Mouse (Mus musculus): Measurements from ENCODE around the gene Gpam.
"Not testable (repeated sequence)": the region's sequence is repeated elsewhere in the genome, so short reads cannot be mapped to it uniquely, and the experiment has no call there.

Gene Gpam

DNA sequence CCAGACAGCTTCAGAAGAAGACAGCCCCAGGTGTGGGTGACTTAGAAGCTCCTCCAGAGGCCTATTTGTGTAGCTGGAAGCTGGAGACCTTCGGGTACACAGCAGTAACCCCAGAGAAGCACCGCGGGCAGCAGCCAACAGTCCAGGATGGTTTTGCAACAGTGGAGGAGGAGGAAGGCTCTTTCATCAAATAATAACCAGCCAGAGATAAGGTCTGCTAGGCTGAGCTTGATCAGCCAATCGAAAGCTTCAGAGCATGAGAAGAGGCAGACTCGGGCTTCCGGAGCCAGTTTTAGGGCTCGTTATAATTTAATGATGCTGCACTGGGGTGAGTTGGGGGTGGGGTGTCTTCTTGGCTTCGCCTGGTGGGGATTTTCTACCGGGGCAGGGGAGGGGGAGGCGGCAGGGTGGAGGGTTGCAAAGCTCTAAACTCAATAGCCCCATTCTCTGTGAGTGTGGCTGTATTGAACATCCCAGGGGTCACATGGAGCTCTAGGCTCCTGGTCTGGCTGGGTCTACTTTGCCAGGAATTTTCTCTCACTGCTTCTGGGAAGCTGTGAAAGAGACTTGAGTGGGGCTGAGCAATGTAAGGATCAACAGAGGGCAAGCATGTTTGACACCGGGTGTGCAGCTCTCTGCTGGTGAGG, at the start of gene Gpam:
TSS of gene Gpam (minus strand) at position 167 of the 647 bp plus-strand sequence.
- no peak for DNase-seq (ENCODE audit: low spot score in 2 of 2)

DNA sequence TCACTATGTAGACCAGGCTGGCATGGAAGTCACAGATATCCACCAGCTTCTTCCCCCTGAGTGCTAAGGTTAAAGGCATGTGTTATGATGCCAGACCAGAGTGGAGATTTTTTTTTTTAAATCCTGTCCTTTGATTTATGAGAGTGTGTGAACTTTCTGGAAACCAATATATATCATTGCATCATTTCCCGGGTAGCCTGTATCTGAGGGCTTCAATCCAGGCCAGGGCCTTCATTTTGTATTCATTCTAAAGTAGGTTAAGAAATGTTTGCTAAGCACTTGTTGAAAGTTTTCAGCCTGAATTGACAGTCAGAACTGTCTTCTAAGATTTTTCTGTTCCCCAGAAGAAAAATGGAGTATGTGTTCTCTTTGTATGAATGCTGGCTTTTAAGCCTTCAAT, 44.5 kb upstream of the Gpam start:
- no peak for DNase-seq (ENCODE audit: low spot score in 2 of 2)

DNA sequence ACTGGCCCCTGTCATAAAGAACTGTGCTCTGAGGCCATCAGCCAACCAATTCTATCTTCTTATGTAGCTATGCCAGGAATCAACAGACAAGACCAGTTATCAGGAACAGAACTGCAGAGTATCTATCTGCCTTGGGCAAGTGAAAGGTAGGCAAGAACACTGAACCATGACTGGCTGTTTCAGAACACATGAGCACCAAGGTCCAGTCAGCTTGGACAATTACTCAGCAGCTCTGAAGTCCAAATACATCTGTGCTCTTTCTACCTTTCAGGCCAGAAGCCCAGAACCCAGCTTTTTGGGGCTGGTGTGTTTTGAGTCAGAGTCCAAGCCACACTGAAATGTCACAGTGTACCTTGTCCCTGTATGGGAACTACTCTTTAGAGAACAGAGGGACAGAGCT, 43.4 kb upstream of the Gpam start:
- DNase-seq (ENCODE audit: low spot score in 2 of 2) = no peak

DNA sequence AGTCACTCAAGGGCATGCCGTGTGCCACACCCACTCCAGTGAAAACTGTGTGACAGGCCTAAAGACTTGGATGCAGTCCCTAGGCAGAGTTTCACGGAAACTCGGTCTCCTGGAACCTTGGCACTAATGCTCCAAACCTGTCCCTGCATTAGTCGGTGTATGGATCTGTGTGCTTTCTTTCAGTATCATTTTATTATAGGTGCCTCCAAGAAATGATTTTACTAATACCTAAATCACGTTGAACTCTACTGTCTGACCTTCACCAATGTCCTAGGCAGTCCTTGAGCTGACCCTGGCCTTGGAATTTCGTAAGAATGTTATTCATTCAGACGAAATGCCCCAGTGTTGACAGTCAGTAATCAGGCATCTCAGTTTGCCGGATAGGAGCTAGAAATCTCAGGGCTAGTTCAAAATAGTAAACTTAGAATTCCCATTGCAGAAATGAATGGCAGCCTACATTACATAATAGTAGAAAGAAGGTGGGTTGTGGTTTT, 42.2 kb upstream of the Gpam start:
- DNase-seq (ENCODE audit: low spot score in 2 of 2) = not testable (repeated sequence)

DNA sequence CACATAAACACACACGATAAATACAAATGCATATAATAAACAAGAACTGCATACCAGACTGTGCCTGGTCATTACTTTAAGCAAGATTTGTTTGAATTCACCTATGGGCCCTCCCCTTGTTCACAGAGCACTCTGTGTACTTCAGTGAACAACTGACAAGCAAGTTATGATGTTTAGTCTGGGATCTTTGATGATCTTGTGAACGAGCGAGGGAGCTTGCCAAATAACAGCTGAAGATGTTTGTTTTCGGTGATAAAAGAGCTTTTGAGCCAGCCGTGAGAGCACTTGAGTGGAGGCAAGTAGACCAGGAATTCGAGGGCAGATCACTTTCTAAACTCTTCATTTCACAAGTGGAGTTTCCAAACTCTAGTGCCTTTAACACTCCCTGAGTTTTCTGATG, 41.3 kb upstream of the Gpam start:
- no peak for DNase-seq (ENCODE audit: low spot score in 2 of 2)

DNA sequence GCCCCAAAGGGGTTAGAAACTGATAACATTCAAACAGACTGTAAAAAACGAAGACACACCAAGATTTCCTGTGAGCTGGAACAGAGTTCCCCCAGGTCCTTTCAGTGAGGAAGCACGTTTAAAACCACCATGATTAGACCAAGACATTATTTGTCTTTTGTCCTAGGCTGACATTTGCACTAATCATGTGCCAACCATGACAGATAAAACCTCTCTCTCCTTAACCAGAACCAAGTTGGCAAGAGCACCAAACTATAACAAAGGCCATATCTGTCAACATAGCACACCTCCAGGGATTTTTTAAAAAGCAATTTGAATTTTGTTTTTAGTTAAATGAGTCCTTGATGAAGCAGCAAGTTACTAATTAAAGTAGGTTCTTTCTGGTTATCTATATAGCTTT, 40.7 kb upstream of the Gpam start:
- DNase-seq (ENCODE audit: low spot score in 2 of 2) = no peak

DNA sequence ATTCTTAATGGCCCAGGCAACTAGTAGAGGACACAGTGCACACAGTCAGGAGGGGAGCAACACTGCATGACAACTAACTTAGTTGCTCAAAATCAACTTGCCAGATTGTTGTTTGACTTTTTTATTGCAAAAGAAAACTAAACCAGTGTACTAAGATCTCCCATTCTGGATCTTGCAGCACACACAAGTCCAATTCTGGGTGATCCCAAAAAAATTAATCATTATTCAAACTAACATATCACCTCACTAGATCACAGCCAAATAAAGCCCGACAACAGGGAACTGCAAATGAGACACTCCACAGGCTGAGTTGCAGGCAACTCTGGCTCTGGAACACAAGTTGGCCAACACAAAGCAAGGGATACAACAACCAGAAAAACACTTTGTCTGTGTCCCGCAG, 39.7 kb upstream of the Gpam start:
- DNase-seq (ENCODE audit: low spot score in 2 of 2) = no peak

DNA sequence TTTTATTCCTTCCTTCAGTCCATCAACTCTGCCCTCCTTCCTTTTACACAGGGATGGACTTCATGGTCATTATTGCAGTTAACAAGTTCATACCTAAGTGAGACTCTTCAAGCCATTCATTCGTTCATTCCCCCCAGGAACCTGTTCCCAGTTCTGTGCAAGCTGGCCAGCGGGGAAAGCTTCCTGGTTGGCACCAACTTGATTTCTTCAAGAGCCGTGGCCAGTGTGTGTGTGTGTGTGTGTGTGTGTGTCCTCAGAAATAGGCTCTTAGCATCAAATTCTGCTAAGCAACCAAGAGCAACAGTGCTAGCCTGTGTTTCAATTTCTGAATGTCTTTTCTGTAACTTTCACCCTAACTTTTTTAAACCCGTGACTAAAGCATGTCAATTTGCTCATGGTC, 38.9 kb upstream of the Gpam start:
- DNase-seq (ENCODE audit: low spot score in 2 of 2) = no peak

DNA sequence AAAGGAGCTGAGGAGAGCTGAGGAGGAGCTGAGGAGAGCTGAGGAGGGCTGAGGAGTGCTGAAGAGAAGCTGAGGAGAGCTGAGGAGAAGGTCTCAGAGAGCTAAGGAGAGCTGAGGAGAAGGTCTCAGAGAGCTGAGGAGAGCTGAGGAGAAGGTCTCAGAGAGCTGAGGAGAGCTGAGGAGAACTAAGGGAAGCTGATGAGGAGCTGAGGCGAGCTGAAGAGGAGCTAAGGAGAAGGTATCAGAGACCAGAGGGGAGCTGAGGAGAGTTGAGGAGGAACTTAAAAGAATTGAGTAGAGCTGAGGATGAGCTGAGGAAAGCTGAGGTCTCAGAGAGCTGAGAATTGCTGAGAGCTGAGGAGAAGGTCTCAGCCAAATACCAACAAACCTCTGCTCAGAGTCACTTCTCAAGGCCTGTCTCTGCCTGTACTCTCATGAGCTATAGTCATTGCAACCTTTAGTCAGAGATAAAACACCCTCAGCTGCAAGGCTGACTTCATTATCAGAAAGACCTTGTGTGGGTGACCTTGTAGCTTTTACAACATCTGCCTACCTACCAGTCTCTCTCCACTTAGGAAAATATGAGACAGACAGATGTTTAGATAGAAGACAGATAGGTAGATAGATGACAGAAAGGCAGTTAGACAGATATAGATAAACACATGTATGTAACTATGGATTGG, 38.3 kb upstream of the Gpam start:
- DNase-seq (ENCODE audit: low spot score in 2 of 2) = no peak

DNA sequence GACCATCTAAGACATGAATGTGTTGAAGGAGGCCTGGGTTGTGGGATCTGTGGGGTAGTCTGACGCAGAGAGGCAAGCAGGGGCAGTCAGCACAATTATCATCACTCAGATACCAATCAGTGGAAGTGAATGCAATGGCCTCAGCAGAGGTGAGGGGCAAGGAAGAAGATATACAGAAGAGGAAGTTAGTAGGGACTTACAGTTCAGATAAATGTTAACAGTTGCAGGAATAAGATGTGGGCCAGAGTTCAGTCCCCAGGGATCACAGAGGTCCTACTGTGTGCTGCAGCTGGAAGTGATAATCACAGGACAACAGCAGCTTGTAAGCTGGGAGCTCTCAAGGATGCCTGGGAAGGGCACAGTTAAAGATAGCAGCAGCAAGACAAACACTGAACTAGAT, 37.1 kb upstream of the Gpam start:
- no peak for DNase-seq (ENCODE audit: low spot score in 2 of 2)

DNA sequence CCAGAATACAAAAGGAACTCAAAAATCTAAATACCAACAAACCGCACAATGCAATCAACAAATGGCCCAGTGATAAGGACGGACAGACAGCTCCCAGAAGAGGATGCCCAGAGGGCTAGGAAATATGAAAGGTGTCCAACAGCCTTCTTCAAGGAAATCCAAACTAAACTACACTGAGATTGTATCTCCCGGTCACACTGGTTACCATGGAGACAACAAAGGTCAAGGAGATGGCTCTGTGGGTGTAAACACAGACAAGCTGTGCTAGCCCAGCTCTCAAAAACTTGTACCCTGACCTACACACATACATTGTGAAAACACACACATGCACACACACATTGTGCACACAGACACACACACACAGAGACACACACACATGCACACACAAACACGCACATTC, 35.2 kb upstream of the Gpam start:
- DNase-seq (ENCODE audit: low spot score in 2 of 2) = no peak

DNA sequence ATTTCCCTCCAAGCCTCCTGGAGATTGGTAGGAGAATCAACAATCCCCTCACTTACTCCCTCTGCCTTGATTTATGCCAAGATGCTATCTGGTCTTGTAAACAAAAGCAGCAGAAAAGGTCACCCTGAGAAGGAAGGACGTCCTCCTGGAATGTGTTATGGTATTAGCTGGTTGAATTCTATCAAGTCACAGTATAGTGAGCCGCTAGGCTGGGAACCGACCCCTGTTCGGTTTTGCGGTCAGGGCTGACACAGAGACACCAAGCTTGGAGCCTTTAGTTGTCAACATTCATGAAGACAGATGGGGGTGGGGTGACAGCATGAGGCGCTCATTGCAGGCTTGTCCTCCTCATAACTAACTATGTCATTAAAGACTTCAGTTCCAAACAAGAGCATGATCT, 32.8 kb upstream of the Gpam start:
- no peak for DNase-seq (ENCODE audit: low spot score in 2 of 2)

DNA sequence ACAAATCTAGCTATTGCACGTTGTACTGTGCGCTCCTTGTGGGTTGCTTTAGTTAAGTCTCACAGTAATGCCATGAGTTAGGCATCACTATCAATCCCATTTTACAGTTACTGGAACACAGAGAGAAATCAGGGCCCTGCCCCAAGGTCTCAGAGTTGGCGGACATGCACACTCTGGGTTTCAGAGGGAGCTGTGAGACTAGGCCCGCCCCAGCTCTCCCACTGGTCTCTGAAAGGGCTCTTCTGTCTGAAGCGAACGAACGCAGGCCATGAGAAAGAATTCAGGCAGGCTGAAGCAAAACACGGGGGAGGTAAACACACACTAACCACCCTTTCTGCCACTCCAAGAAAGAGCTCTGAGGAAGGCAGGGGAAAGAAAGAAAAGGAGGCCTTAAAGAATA, 31.6 kb upstream of the Gpam start:
- no peak for DNase-seq (ENCODE audit: low spot score in 2 of 2)

DNA sequence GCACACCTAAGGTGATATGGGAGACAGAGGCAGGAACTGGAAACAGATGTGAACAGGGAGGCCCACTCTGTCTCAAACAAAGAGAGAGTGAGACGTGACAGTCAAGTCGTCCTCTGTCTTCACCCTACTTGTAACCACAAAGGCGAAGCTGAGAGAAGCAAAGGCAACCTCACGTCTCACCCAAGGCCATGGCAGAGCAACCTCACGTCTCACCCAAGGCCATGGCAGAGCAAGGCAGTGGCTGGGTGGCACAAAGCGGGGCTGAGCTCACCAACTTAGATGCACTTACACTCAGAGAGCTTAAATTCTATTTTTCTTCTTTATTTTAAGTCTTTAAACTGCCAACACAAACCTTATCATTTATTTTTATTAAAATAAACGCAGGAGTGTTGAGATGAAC, 30.0 kb upstream of the Gpam start:
- no peak for DNase-seq (ENCODE audit: low spot score in 2 of 2)

DNA sequence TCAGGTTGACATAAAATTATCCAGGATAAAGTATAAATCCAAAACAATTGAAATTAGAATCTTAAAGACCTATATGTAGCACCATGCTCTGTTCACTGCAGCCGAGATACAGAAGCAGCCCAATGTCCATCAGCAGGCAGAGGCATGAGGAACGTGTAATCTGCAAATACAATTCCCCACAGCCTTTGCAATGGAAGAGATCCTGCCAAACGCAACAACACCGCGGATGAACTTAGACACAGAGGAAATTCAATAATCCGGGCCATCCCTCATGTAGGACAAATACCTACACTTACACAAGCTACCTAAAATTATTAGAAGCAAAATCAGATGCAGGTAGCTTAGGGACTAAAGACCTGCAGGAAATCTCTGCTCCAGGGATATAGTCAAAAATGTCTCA, 25.9 kb upstream of the Gpam start:
- DNase-seq (ENCODE audit: low spot score in 2 of 2) = no peak

DNA sequence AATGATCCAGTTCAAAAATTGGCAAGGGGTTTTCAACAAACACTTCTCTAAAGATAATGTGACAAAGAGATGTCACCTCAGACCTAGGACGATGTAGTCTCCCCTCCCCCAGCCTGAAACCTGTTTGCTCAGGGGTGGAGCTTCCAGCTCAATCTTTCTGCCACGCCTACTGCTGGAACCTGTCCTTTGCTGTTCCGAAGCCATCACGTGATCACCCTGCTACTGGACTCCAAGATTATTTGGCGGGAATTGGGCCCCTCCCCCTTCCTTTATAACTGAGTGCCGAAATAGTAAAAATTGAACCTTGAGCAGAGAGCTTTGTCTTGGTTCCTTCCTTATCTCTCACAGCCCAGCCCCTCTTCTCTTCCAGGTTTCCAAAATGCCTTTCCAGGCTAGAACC, 25.2 kb upstream of the Gpam start:
- DNase-seq (ENCODE audit: low spot score in 2 of 2) = not testable (repeated sequence)

DNA sequence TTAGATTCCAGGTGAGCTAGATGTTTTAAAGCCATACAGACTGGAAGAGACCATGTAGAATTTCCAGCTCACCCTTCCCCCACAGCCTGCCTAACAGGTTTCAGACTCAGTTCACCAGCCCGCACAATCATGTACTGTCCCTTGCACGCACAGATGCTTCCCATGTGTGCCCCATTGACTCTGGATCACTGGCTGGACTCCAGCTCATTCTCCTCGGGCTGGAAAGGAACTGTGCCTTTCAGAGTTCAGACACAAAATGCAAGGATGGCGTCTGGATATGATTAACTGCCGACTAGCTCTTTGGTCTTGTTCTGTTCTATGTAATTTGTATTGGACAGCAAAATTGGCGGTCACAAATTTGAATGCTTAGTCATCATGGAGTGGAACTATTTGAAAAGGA, 22.6 kb upstream of the Gpam start:
- DNase-seq (ENCODE audit: low spot score in 2 of 2) = no peak

DNA sequence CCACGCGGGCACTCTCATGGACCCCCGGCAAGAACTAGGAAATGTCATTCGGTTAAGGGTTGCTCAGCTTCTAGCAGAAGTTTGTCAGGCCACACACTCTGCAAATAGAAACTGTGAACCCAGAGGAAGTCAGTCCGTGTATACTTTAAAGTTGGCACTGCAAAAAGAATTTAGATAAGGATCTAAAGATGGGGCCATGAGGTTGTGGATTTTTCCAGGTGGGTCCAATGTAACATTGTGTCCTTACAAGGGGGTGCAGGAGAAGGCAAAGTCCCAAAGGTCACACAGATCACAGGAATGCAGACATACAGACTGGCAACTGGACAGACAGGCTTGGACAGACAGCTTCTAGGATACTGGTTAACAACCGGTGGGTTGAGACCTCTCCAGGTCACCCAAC, 21.1 kb upstream of the Gpam start:
- DNase-seq (ENCODE audit: low spot score in 2 of 2) = no peak

DNA sequence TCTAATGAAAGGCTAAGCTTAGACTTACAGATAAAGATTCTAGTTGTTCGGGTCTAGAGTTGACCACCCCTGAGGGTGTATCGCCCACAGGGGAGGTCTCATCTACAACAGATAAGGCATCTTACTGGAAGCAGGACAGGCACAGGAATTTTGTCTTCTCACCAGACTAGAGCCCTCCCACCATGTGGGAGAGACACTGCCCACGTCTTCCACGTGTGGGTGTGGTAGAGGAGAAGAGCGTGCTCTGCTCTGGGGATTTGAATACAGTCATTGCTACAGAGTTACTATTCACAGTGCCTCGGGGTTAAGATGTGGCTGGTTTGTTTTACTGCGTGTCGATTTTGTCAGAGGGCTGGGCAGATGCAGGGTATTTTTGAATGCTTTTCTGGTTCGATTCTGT, 20.5 kb upstream of the Gpam start:
- DNase-seq (ENCODE audit: low spot score in 2 of 2) = no peak

DNA sequence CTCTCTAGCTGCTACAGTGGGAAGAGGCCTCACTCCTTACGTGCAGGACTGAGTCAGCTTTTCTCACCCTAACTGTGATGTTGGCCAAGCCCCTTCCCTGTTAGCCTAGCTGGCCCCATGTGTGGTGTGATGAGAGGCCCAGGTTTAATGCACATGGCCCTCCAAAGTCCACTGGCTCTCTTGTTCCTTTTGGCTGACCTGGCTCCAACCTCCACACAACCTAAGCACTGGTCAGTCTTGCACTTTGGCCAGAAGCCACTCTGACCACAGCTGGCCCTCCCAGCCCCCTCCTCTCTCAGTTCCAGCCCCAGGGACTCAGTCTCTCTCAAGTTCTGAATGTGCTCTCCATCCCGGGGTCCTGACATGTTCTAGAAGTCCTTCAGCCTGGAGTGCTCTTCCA, 18.1 kb upstream of the Gpam start:
- no peak for DNase-seq (ENCODE audit: low spot score in 2 of 2)

DNA sequence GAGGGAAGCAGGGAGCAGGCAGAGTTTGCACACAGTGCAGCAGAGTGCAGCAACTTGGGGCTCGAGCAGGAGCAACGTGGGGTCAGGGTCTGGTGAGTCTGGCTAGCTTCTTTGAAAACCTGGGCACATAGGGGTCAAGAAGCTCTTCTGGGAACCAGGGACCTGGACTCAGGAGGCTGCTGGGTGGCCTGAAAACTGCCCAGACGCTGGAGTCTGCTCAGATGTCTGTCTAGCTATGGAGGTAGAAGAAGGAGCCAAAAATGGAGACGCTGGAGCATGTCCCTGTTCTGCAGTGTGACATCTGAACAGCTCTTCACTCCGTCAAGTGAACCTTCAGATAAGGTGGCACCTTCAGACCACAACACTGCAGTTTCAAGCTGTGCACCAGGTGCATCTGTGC, 17.7 kb upstream of the Gpam start:
- DNase-seq (ENCODE audit: low spot score in 2 of 2) = no peak

DNA sequence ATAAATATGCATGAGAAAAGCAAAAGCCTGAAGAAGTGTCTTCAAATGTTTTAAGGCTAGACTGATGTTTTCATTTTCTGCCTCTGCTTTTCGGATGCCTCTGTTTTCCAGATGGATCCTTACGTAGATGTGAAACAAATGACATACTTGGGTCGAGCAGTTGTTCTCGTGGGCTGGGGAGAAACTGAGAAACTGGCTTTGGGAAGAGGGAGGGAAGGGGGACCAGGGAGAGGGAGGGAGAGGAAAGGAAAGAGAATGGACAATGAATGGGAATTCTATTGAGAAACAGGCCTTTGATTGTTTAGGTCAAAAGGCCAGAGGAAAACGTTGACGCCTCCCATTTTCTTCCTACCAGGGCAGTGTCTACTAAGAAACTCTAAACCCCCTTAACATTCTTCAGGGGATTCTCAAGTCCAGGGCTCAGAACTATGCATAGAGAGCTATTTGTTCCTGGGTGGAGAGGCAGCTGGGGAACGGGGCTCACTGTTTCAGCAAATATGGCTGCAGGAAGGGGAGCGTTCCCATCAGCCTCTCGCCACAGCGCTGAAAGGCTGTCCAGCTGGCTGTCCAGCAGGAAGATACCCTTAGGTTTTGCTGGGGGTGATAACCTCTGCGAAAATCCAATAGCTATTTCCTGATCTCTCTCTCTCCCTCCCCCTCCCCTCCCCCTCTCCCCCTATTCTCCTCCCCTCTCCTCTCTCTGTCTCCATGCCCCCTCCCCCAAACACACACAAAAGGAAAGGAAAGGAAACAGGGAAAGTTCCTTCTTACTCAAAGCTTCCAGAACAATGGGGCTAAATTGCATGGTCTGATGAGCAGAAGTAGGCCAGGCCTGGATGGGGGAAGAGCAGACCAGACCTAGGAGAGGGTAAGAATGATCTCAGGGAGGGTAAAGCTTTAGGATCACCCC, 16.6 kb upstream of the Gpam start:
- no peak for DNase-seq (ENCODE audit: low spot score in 2 of 2)

DNA sequence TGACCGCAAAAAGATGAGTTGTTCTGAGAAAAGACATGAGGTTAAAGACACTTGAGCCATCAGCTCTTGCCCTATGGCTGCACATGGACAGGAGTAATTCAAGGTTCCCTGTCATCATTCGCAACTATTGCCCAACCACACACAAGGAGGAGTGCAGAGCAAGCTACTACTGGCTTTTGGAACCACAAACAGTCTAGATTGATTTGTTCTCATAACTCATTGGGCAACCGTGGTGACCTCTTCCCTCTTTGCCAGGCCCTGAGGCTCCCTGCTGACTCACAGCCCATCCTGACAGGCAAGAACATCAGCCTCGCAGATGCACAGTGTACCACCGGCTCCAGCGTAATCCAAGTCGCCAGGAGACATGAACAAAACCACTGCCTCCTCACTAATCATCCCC, 12.3 kb upstream of the Gpam start:
- no peak for DNase-seq (ENCODE audit: low spot score in 2 of 2)
